Mouse (Mus musculus): Measurements from ENCODE around the gene Atp11c.

The Atp11c gene

GRCm38 (mm10) chrX:60386852-60387251 lies 205.6 kb downstream of the Atp11c start:
- DNase-seq (ENCODE audit: low read depth, low spot score) = no peak

- no peak for DNase-seq (ENCODE audit: low read depth, low spot score)
These were observed 210.8 kb downstream of the Atp11c start for GRCm38 (mm10) chrX:60381711-60382110.

DNA sequence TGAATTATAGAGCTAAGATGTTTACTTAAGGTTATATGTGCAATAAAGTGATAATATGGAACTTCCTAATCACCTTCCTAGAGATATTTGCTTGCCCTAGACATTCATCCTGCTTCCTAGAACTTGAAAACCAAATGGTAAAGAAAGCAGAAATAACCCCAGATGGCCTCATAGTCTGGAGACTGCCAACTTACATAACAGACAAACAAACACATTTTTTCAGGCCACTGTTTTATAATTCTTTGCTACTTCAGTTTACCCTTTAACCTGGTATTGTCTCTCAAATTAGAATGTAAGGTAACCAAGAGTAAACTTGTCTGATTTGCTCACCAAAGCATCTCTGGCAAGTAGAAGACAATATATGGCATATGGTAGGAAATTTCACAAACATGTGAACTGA lies 212.1 kb downstream of the Atp11c start:
- no peak for DNase-seq (ENCODE audit: low read depth, low spot score)

DNA sequence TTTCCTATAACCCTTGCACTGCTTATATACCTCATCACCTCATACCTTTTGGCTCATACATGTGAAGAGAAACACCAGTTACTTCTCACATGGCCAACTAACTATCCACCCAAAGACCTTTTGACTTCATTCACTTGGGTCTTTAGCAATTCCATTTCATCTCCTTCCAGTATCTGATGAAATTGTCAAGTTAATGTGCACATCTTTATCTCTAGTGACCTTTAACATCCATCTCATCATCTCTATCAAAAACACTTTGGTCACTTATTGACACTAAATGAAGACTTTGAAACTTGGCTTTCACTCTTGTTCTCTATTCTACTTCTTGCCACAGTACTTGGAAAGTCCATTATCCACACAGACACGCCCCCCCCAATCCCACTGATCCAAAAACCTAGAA lies 243.8 kb downstream of the Atp11c start:
- DNase-seq (ENCODE audit: low read depth, low spot score) = no peak

DNA sequence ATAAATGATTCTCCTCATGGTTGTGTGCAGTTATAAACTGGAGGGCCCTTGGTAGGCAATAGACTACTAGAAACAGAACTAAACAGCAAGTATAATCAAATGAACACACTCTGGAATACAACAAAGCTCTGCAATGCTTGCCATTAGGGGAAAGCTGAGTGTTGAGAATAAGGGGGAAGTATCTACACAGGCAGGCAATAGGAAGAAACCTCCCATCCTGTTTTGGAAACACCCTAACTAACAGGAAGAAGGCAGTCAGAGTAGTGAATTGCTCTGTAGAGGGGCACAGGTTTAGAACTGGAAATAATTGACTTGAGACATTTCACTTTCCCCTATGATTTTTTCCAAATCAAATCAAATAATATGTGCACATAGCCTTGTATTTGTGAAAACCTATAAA lies 247.1 kb downstream of the Atp11c start:
- DNase-seq (ENCODE audit: low read depth, low spot score) = peak; percentile 6

GRCm38 (mm10) chrX:60344991-60345390 lies 247.5 kb downstream of the Atp11c start:
- DNase-seq (ENCODE audit: low read depth, low spot score) = peak; percentile 40

DNA sequence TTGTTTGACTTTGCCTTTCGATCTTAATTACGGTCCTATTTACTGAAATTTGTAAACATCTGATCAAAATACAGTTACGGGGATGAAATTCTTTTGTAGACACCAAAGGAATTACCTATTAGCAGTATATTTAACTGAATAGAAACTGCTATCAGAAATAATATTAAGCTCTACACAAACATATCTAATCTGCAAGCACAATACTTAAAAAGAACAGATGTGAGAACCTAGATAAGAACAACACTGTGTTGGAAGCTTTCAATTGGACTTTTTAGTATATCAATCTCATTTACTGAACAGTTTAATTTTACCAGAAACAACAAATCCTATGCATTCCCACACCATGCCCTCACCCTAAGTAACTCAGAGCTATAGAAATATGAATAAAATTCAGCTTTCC lies 262.8 kb downstream of the Atp11c start:
- DNase-seq (ENCODE audit: low read depth, low spot score) = no peak

GRCm38 (mm10) chrX:60321321-60321720 lies 271.2 kb downstream of the Atp11c start:
- no peak for DNase-seq (ENCODE audit: low read depth, low spot score)

- no peak for DNase-seq (ENCODE audit: low read depth, low spot score)
These were observed 274.8 kb downstream of the Atp11c start for GRCm38 (mm10) chrX:60317661-60318060.

DNA sequence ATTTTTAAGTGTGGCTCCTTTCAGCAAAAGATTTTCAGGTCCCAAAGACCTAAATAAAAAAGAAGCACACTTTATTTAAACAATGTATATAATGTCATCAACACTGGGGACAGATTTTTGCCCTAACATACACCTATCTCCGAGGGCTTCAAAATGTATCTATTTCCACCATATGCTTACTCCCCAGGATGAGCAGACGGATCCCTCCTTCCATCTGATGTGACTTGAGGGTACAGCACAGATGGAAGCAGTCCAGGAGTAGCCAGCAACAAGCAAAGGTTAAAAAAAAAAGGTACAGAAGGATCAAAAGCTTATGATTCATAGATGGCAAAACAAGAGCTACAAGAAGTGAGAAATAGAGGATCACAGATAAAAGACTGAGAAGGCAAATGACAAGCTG lies 300.2 kb downstream of the Atp11c start:
- no peak for DNase-seq (ENCODE audit: low read depth, low spot score)

DNA sequence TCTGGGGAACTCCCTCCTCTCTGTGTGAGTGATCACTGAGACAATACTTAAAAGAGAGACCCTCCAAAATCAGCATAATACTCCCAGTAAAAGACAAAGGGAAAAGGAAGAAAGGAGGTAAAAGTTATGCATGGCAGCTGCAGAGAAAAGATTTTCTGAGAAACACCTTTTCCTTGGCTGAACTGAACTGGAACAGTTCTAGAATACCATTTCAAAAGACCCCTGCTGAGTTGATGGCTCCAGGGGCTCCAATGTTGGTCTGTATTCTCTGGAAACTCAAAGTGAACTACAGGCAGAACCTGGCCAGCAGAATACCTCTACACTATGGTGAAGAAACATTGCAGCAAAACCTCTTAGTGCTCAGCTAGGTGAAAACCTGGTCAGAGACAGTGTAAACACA lies 337.2 kb downstream of the Atp11c start:
- DNase-seq (ENCODE audit: low read depth, low spot score) = no peak

GRCm38 (mm10) chrX:60187726-60188125 lies 404.8 kb downstream of the Atp11c start:
- no peak for DNase-seq (ENCODE audit: low read depth, low spot score)

DNA sequence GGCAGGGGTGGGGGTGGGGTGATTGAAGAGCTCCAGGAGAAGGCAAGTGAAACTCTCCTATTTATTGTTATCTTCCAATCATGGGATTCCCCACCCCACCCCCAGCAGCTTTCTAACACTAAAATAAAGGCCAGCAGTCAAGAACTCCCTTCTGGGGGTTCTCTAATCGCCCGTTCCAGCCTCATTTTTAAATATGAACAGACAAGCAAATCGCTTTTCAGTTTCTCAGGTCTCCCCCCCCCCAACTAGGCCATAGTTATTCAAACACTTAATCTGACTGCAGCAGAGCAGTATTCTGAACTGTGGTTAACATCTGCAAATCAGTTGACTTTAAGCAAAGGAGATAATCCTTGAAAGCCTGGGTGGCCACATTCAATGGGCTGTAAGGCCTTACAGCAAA lies 409.9 kb downstream of the Atp11c start:
- DNase-seq (ENCODE audit: low read depth, low spot score) = no peak

GRCm38 (mm10) chrX:60178744-60179458 lies 413.6 kb downstream of the Atp11c start, which contains the start of gene Mcf2:
Gene Mcf2 (minus strand): TSS chrX:60179089.
- DNase-seq (ENCODE audit: low read depth, low spot score) = no peak

GRCm38 (mm10) chrX:60178025-60178743 lies 414.3 kb downstream of the Atp11c start:
- DNase-seq (ENCODE audit: low read depth, low spot score) = no peak

Data from skeletal muscle tissue, adult 2 months (tissue).